In genomic region chr11:66956303-66956702, GRCm38 (mm10) we compare ENCODE assay signal across 33 mouse cellular contexts. TPM values are rescaled to one million over a fixed set of nuclear protein-coding genes. Genes with fewer than 3 reads are reported as not detected.
DNase-seq lines count a peak whose midpoint lies in the region; ATAC-seq lines count a peak whose summit lies in the region.
"Had no signal": no experiment of that assay in that cellular context is flagged by ENCODE, and none has a peak within 500 bp of the region (broad histone marks: within the 10 kb centered on the region; RNA-seq: fewer than 3 reads in every experiment).

Tmem238l (plus strand) TSS chr11:66956638.

- H3K27me3 ChIP-seq in intestine, embryonic 16.5 days (replicated peaks; ENCODE audit: control insufficient read depth, insufficient read depth, low read length) = no peaks in the 10 kb centered on the region
- H3K27me3 ChIP-seq: heart, embryonic 15.5 days; hindbrain, embryonic 13.5 days; limb, embryonic 15.5 days; liver, embryonic 15.5 days; lung, embryonic 15.5 days had no signal

- H3K4me2 ChIP-seq in intestine, embryonic 16.5 days (ENCODE audit: low read depth, low read length) = no peak within 1 kb of the TSS
- H3K4me2 ChIP-seq: heart, embryonic 15.5 days; hindbrain, embryonic 13.5 days; limb, embryonic 15.5 days; liver, embryonic 15.5 days; lung, embryonic 15.5 days had no signal

- peak; percentile 8 for DNase-seq in kidney, postnatal 14 days
- DNase-seq in kidney, postnatal 10 days = no peak
- DNase-seq in urinary bladder, adult 2 months (ENCODE audit: low spot score) = peak; percentile 49
- no peak for DNase-seq in urinary bladder, postnatal 10 days (ENCODE audit: low spot score)
- DNase-seq in urinary bladder, postnatal 36 days (ENCODE audit: low spot score in 2 of 2) = peak; percentile 30 to 53
- DNase-seq in layer of hippocampus, adult 18-20 months (ENCODE audit: low spot score in 2 of 2) = no peak
- DNase-seq in layer of hippocampus, postnatal 14 days (ENCODE audit: low spot score in 2 of 2) = no peak
- DNase-seq: adrenal gland, adult 2 months; cerebellum, adult 11-12 months; cerebellum, postnatal 10 days; gastrocnemius, postnatal 36 days; heart, postnatal 36 days; left cerebral cortex, postnatal 4 days; lung, postnatal 36 days; thymus, adult 18-20 months; thymus, postnatal 36 days had no signal

- no peaks in the 10 kb centered on the region for H3K36me3 ChIP-seq in intestine, embryonic 16.5 days (ENCODE audit: control insufficient read depth, insufficient read depth, low read length)
- H3K36me3 ChIP-seq: forebrain, embryonic 10.5 days; heart, embryonic 15.5 days; hindbrain, embryonic 13.5 days; limb, embryonic 15.5 days; liver, embryonic 15.5 days; lung, embryonic 15.5 days had no signal

- H3K27ac ChIP-seq in intestine, embryonic 16.5 days (ENCODE audit: low read length) = peak within 1 kb of the TSS; percentile 56; the same call in 1 of the 2 replicates
- H3K27ac ChIP-seq: forebrain, embryonic 10.5 days; heart, embryonic 15.5 days; hindbrain, embryonic 13.5 days; kidney, postnatal 0 days; limb, embryonic 15.5 days; liver, embryonic 15.5 days; lung, embryonic 15.5 days had no signal

- no peaks in the 10 kb centered on the region for H3K9me3 ChIP-seq in intestine, embryonic 16.5 days (ENCODE audit: control insufficient read depth, low read length)
- H3K9me3 ChIP-seq: heart, embryonic 15.5 days; hindbrain, embryonic 13.5 days; limb, embryonic 15.5 days; liver, embryonic 15.5 days; lung, embryonic 15.5 days had no signal

- no peak within 1 kb of the TSS for H3K4me3 ChIP-seq in intestine, embryonic 16.5 days (ENCODE audit: low read length)
- H3K4me3 ChIP-seq: forebrain, embryonic 10.5 days; heart, embryonic 15.5 days; hindbrain, embryonic 13.5 days; limb, embryonic 15.5 days; liver, embryonic 15.5 days; lung, embryonic 15.5 days had no signal

- peak; percentile 48 for ATAC-seq in intestine, embryonic 16.5 days

- 64% methylated on average over 9 of the region's 9 CpGs for WGBS in intestine, embryonic 16.5 days

- H3K4me1 ChIP-seq in intestine, embryonic 16.5 days (ENCODE audit: control insufficient read depth, insufficient read depth, low read length) = 0 out of 2 replicates have a peak, but pooled peaks cover 7% of the 10 kb centered on the region
- H3K4me1 ChIP-seq: forebrain, embryonic 10.5 days; hindbrain, embryonic 13.5 days; liver, embryonic 15.5 days; lung, embryonic 15.5 days had no signal

- H3K9ac ChIP-seq in intestine, embryonic 16.5 days (ENCODE audit: low read depth, low read length) = no peak within 1 kb of the TSS
- H3K9ac ChIP-seq: heart, embryonic 15.5 days; hindbrain, embryonic 13.5 days; limb, embryonic 15.5 days; liver, embryonic 15.5 days; lung, embryonic 15.5 days had no signal

RNA-seq across cellular contexts. Expression of gene Tmem238l, which starts in this region (rescaled TPM):
- polyA plus RNA-seq in urinary bladder, adult 2 months (2012; rRNA removed) = 98.6 and 128 TPM in 2 replicates
- 2.2 and 2.8 TPM in 2 replicates for polyA plus RNA-seq in intestine, embryonic 16.5 days (2015; fragmentation: Nextera tagmentation; extraction: Ambion mirVana)
- not detected for total RNA-seq in layer of hippocampus, adult 18-20 months (2021)
- not detected for total RNA-seq in layer of hippocampus, postnatal 14 days (2021)
- total RNA-seq: adrenal gland, adult 2 months; adrenal gland, postnatal 4 days; gastrocnemius, adult 18-20 months; gastrocnemius, postnatal 36 days; heart, adult 8-10 months; heart, postnatal 36 days; left cerebral cortex, adult 18-20 months; left cerebral cortex, postnatal 4 days; MEL; midbrain, postnatal 0 days had no signal
- polyA plus RNA-seq: adrenal gland, adult 2 months; C2C12; embryonic facial prominence, embryonic 11.5 days; forebrain, embryonic 10.5 days; hindbrain, embryonic 13.5 days; liver, embryonic 15.5 days; lung, embryonic 15.5 days; midbrain, postnatal 0 days; neural tube, embryonic 14.5 days had no signal

Comparison
In these comparisons a context has a peak if more than half of its experiments do, and no peak if none do; other contexts are left out.
1. RNA of gene Tmem238l (polyA plus RNA-seq): 98.6 to 128 TPM in urinary bladder, adult 2 months; 2.2 to 2.8 TPM in intestine, embryonic 16.5 days; every median in the first group is over 10 times any median in the second.
2. DNase-seq: peak in kidney, postnatal 14 days (single experiment), urinary bladder, adult 2 months (single experiment) and urinary bladder, postnatal 36 days (2 of 2); none in kidney, postnatal 10 days (single experiment), urinary bladder, postnatal 10 days (single experiment), layer of hippocampus, adult 18-20 months (0 of 2) and layer of hippocampus, postnatal 14 days (0 of 2).